Mouse (Mus musculus) liver, embryonic 12.5 days (tissue): ENCODE results near the gene Zfp473. TPM values are rescaled to one million over a fixed set of nuclear protein-coding genes. Genes with fewer than 3 reads are reported as not detected.

Source experiments
- ATAC-seq: fragments of 200-750 bp; cut with Nextera tagmentation; 2 replicates; pipeline ENCODE4 v1.8.0; 2017; ENCODE audit warnings: moderate number of reproducible peaks, mild to moderate bottlenecking, moderate library complexity
- H3K27ac ChIP-seq: fragments of 300-500 bp; sonication (generic); 2 replicates; pipeline ENCODE4 v1.5.1; 2016; ENCODE audit warnings: mild to moderate bottlenecking
- H3K27me3 ChIP-seq: fragments of 300-500 bp; sonication (generic); replicated peaks from 2 replicates; pipeline ENCODE4 v1.6.1; 2016; ENCODE audit warnings: mild to moderate bottlenecking, moderate library complexity
- H3K36me3 ChIP-seq: fragments of 300-500 bp; sonication (generic); 2 replicates; pipeline ENCODE4 v1.6.1; 2016; ENCODE audit warnings: mild to moderate bottlenecking, moderate library complexity
- H3K4me1 ChIP-seq: fragments of 300-500 bp; sonication (generic); 2 replicates; pipeline ENCODE4 v1.6.1; 2016
- H3K4me2 ChIP-seq: fragments of 300-500 bp; sonication (generic); 2 replicates; pipeline ENCODE4 v1.6.1; 2016; ENCODE audit warnings: mild to moderate bottlenecking, moderate library complexity
- H3K4me3 ChIP-seq: fragments of 300-500 bp; sonication (generic); 2 replicates; pipeline ENCODE4 v1.5.1; 2016; ENCODE audit warnings: mild to moderate bottlenecking, moderate library complexity
- H3K9ac ChIP-seq: fragments of 300-500 bp; sonication (generic); 2 replicates; pipeline ENCODE4 v1.6.1; 2016; ENCODE audit warnings: mild to moderate bottlenecking, moderate library complexity
- H3K9me3 ChIP-seq: fragments of 300-500 bp; sonication (generic); replicated peaks from 2 replicates; pipeline ENCODE4 v1.6.1; 2016; ENCODE audit warnings: mild to moderate bottlenecking, moderate library complexity
- WGBS: fragments of 180-500 bp; shearing (Covaris S2); methylation state at CpG from one replicate; pipeline ENCODE4 v1.1.7; 2016; ENCODE audit not compliant: insufficient replicate concordance; 5-methylcytosine and 5-hydroxymethylcytosine counted together
- polyA plus RNA-seq: library from polyadenylated mRNA; unstranded; fragments of >200 nt; fragmentation: Nextera tagmentation; extraction: Ambion mirVana; gene quantifications from 2 replicates; pipeline ENCODE4 v1.2.1, GENCODE M21; 2016

Zfp473 gene
- polyA plus RNA-seq, 1 experiment from 2014 or later: 1.7 TPM

GRCm38 (mm10) chr7:44748101-44749044, 2.5 kb downstream of the Zfp473 start, which contains the start of gene Vrk3:
Gene Vrk3 (plus strand): TSS chr7:44748413.
- Histone ChIP-seq H3K4me3 (peak within 1 kb of the TSS; percentile 76), H3K4me2 (peak within 1 kb of the TSS; percentile 84), H3K9ac (peak within 1 kb of the TSS; percentile 82), H3K9me3 (no peaks in the 10 kb centered on the region), H3K27ac (peak within 1 kb of the TSS; percentile 97), H3K4me1 (peaks cover 49% of the 10 kb centered on the region), H3K27me3 (peaks cover 4% of the 10 kb centered on the region; the same call in 1 of the 2 replicates), H3K36me3 (peaks cover 15% of the 10 kb centered on the region)
- peak; percentile 98 for ATAC-seq
- WGBS: 1% methylated on average over 44 of the region's 44 CpGs

GRCm38 (mm10) chr7:44747115-44747514, 3.7 kb downstream of the Zfp473 start:
- ATAC-seq: no peak
- Histone ChIP-seq H3K27ac (peak overlapping the region; percentile 97; the same call in 1 of the 2 replicates), H3K9ac (peak overlapping the region; percentile 67), H3K9me3 (no peaks in the 10 kb centered on the region), H3K36me3 (peaks cover 3% of the 10 kb centered on the region), H3K4me3 (peak overlapping the region; percentile 76), H3K4me2 (peak overlapping the region; percentile 84), H3K4me1 (peaks cover 49% of the 10 kb centered on the region), H3K27me3 (peaks cover 4% of the 10 kb centered on the region; the same call in 1 of the 2 replicates)
- WGBS: 58% methylated on average over 4 of the region's 4 CpGs

GRCm38 (mm10) chr7:44745076-44745475, 5.8 kb downstream of the Zfp473 start:
- H3K9me3 ChIP-seq: no peaks in the 10 kb centered on the region
- peaks cover 4% of the 10 kb centered on the region; the same call in 1 of the 2 replicates for H3K27me3 ChIP-seq
- H3K36me3 ChIP-seq: no peaks in the 10 kb centered on the region
- H3K4me3 ChIP-seq: peak overlapping the region; percentile 46
- peaks cover 45% of the 10 kb centered on the region for H3K4me1 ChIP-seq
- H3K4me2 ChIP-seq: peak overlapping the region; percentile 72
- ATAC-seq: peak; percentile 17; the same call in 1 of the 2 replicates
- 1% methylated on average over 18 of the region's 18 CpGs for WGBS
- peak overlapping the region; percentile 49 for H3K9ac ChIP-seq
- H3K27ac ChIP-seq: no peak overlapping the region

- H3K4me3 ChIP-seq: no peak overlapping the region
- H3K27me3 ChIP-seq: peaks cover 4% of the 10 kb centered on the region; the same call in 1 of the 2 replicates
- peak overlapping the region; percentile 72; the same call in 1 of the 2 replicates for H3K4me2 ChIP-seq
- WGBS: 61% methylated on average over 9 of the region's 9 CpGs
- H3K9ac ChIP-seq: no peak overlapping the region
- H3K4me1 ChIP-seq: peaks cover 37% of the 10 kb centered on the region
- no peak for ATAC-seq
- no peaks in the 10 kb centered on the region for H3K9me3 ChIP-seq
- no peak overlapping the region for H3K27ac ChIP-seq
- no peaks in the 10 kb centered on the region for H3K36me3 ChIP-seq
Measured at GRCm38 (mm10) chr7:44744270-44744669, 6.6 kb downstream of the Zfp473 start.

GRCm38 (mm10) chr7:44741361-44741760, 9.5 kb downstream of the Zfp473 start:
- Histone ChIP-seq H3K27ac (no peak overlapping the region), H3K4me3 (no peak overlapping the region), H3K4me1 (peaks cover 16% of the 10 kb centered on the region), H3K9ac (no peak overlapping the region), H3K27me3 (peaks cover 4% of the 10 kb centered on the region; the same call in 1 of the 2 replicates), H3K9me3 (no peaks in the 10 kb centered on the region), H3K36me3 (peaks cover 3% of the 10 kb centered on the region; the same call in 1 of the 2 replicates), H3K4me2 (no peak overlapping the region)
- no peak for ATAC-seq
- 70% methylated on average over 8 of the region's 8 CpGs for WGBS

- ATAC-seq: no peak
- peaks cover 36% of the 10 kb centered on the region for H3K36me3 ChIP-seq
- no peak overlapping the region for H3K27ac ChIP-seq
- no peaks in the 10 kb centered on the region for H3K4me1 ChIP-seq
- H3K9ac ChIP-seq: no peak overlapping the region
- H3K4me2 ChIP-seq: no peak overlapping the region
- H3K27me3 ChIP-seq: no peaks in the 10 kb centered on the region
- no peak overlapping the region for H3K4me3 ChIP-seq
- H3K9me3 ChIP-seq: peaks cover 5% of the 10 kb centered on the region
- WGBS: 78% methylated on average over 9 of the region's 9 CpGs
Measured at GRCm38 (mm10) chr7:44733723-44734122, 17.1 kb downstream of the Zfp473 start.

GRCm38 (mm10) chr7:44728082-44728975, 22.5 kb downstream of the Zfp473 start:
- WGBS: 63% methylated on average over 11 of the region's 11 CpGs
- Histone ChIP-seq H3K4me3 (no peak overlapping the region), H3K4me2 (no peak overlapping the region), H3K9me3 (no peaks in the 10 kb centered on the region), H3K27me3 (0 out of 2 replicates have a peak, but pooled peaks cover 3% of the 10 kb centered on the region), H3K27ac (no peak overlapping the region), H3K4me1 (no peaks in the 10 kb centered on the region), H3K36me3 (peaks cover 18% of the 10 kb centered on the region), H3K9ac (no peak overlapping the region)
- ATAC-seq: no peak

GRCm38 (mm10) chr7:44727151-44727550, 23.7 kb downstream of the Zfp473 start:
- H3K4me1 ChIP-seq: no peaks in the 10 kb centered on the region
- ATAC-seq: no peak
- H3K4me2 ChIP-seq: no peak overlapping the region
- WGBS: 54% methylated on average over 5 of the region's 5 CpGs
- no peaks in the 10 kb centered on the region for H3K9me3 ChIP-seq
- H3K4me3 ChIP-seq: no peak overlapping the region
- no peak overlapping the region for H3K9ac ChIP-seq
- H3K27ac ChIP-seq: no peak overlapping the region
- H3K36me3 ChIP-seq: peaks cover 6% of the 10 kb centered on the region
- 0 out of 2 replicates have a peak, but pooled peaks cover 3% of the 10 kb centered on the region for H3K27me3 ChIP-seq

- 0 out of 2 replicates have a peak, but pooled peaks cover 3% of the 10 kb centered on the region for H3K27me3 ChIP-seq
- H3K4me1 ChIP-seq: no peaks in the 10 kb centered on the region
- no peak overlapping the region for H3K27ac ChIP-seq
- no peak overlapping the region for H3K4me3 ChIP-seq
- H3K9ac ChIP-seq: no peak overlapping the region
- 60% methylated on average over 6 of the region's 6 CpGs for WGBS
- H3K4me2 ChIP-seq: no peak overlapping the region
- no peak for ATAC-seq
- no peaks in the 10 kb centered on the region for H3K9me3 ChIP-seq
- no peaks in the 10 kb centered on the region for H3K36me3 ChIP-seq
Measured at GRCm38 (mm10) chr7:44726343-44726742, 24.5 kb downstream of the Zfp473 start.

GRCm38 (mm10) chr7:44724316-44724715, 26.5 kb downstream of the Zfp473 start:
- ATAC-seq: no peak
- H3K27me3 ChIP-seq: peaks cover 9% of the 10 kb centered on the region; the same call in 1 of the 2 replicates
- 18% methylated on average over 7 of the region's 7 CpGs for WGBS

GRCm38 (mm10) chr7:44722058-44722457, 28.8 kb downstream of the Zfp473 start:
- Histone ChIP-seq H3K4me1 (no peaks in the 10 kb centered on the region), H3K9ac (no peak overlapping the region), H3K4me3 (no peak overlapping the region), H3K9me3 (no peaks in the 10 kb centered on the region), H3K27me3 (peaks cover 9% of the 10 kb centered on the region; the same call in 1 of the 2 replicates), H3K27ac (no peak overlapping the region), H3K36me3 (no peaks in the 10 kb centered on the region), H3K4me2 (no peak overlapping the region)
- ATAC-seq: no peak
- 69% methylated on average over 5 of the region's 5 CpGs for WGBS

More at GRCm38 (mm10) chr7:44724316-44724715, 26.5 kb downstream of the Zfp473 start:
- H3K36me3 ChIP-seq: no peaks in the 10 kb centered on the region
- H3K9ac ChIP-seq: no peak overlapping the region
- H3K4me3 ChIP-seq: no peak overlapping the region
- H3K9me3 ChIP-seq: no peaks in the 10 kb centered on the region
- no peak overlapping the region for H3K27ac ChIP-seq
- H3K4me1 ChIP-seq: no peaks in the 10 kb centered on the region
- H3K4me2 ChIP-seq: no peak overlapping the region
